Mouse (Mus musculus) hindbrain, embryonic 12.5 days (tissue): ENCODE data around the gene Cenpp. TPM values are rescaled to one million over a fixed set of nuclear protein-coding genes. Genes with fewer than 3 reads are reported as not detected.

Experiments used
- ATAC-seq: fragments of 200-750 bp; cut with Nextera tagmentation; 2 replicates; pipeline ENCODE4 v1.8.0; 2017; ENCODE audit warnings: moderate TSS enrichment; ENCODE audit not compliant: low FRiP score
- H3K27ac ChIP-seq: fragments of 300-500 bp; sonication (generic); 2 replicates; pipeline ENCODE4 v1.5.1; 2016; ENCODE audit warnings: mild to moderate bottlenecking
- H3K27me3 ChIP-seq: fragments of 300-500 bp; sonication (generic); 2 replicates; pipeline ENCODE4 v1.6.1; 2016; ENCODE audit warnings: mild to moderate bottlenecking
- H3K36me3 ChIP-seq: fragments of 300-500 bp; sonication (generic); 2 replicates; pipeline ENCODE4 v1.6.1; 2016; ENCODE audit warnings: mild to moderate bottlenecking
- H3K4me1 ChIP-seq: fragments of 300-500 bp; sonication (generic); 2 replicates; pipeline ENCODE4 v1.6.1; 2016
- H3K4me2 ChIP-seq: fragments of 300-500 bp; sonication (generic); replicated peaks from 2 replicates; pipeline ENCODE4 v1.6.1; 2016; ENCODE audit warnings: mild to moderate bottlenecking
- H3K4me3 ChIP-seq: fragments of 300-500 bp; sonication (generic); 2 replicates; pipeline ENCODE4 v1.5.1; 2016; ENCODE audit warnings: mild to moderate bottlenecking
- H3K9ac ChIP-seq: fragments of 300-500 bp; sonication (generic); 2 replicates; pipeline ENCODE4 v1.6.1; 2016; ENCODE audit warnings: mild to moderate bottlenecking, moderate library complexity
- H3K9me3 ChIP-seq: fragments of 300-500 bp; sonication (generic); replicated peaks from 2 replicates; pipeline ENCODE4 v1.6.1; 2016; ENCODE audit warnings: mild to moderate bottlenecking
- WGBS: fragments of 180-500 bp; shearing (Covaris S2); methylation state at CpG from one replicate; pipeline ENCODE4 v1.1.7; 2016; 5-methylcytosine and 5-hydroxymethylcytosine counted together
- polyA plus RNA-seq: library from polyadenylated mRNA; unstranded; fragments of >200 nt; fragmentation: Nextera tagmentation; extraction: Ambion mirVana; gene quantifications from 2 replicates; pipeline ENCODE4 v1.2.1, GENCODE M21; 2016

Cenpp gene
- polyA plus RNA-seq, 1 experiment from 2014 or later = 20.6 TPM

GRCm38 (mm10) chr13:49584307-49585005, 68.1 kb downstream of the Cenpp start:
- no peaks in the 10 kb centered on the region for H3K36me3 ChIP-seq

GRCm38 (mm10) chr13:49583859-49584258, 68.7 kb downstream of the Cenpp start:
- ATAC-seq = no peak

More at GRCm38 (mm10) chr13:49584307-49585005, 68.1 kb downstream of the Cenpp start:
- 82% methylated on average over 8 of the region's 8 CpGs for WGBS
- H3K27me3 ChIP-seq = no peaks in the 10 kb centered on the region
- no peaks in the 10 kb centered on the region for H3K4me1 ChIP-seq
- no peak overlapping the region for H3K9ac ChIP-seq
- H3K27ac ChIP-seq = no peak overlapping the region
- ATAC-seq = no peak
- no peak overlapping the region for H3K4me3 ChIP-seq
- H3K4me2 ChIP-seq = no peak overlapping the region
- no peaks in the 10 kb centered on the region for H3K9me3 ChIP-seq

GRCm38 (mm10) chr13:49581541-49582530, 70.7 kb downstream of the Cenpp start, which contains the start of gene Omd:
Omd (plus strand) TSS chr13:49582462.
- Histone ChIP-seq H3K36me3 (no peaks in the 10 kb centered on the region), H3K4me3 (no peak within 1 kb of the TSS), H3K9me3 (no peaks in the 10 kb centered on the region), H3K4me1 (no peaks in the 10 kb centered on the region), H3K9ac (no peak within 1 kb of the TSS), H3K4me2 (no peak within 1 kb of the TSS), H3K27me3 (no peaks in the 10 kb centered on the region), H3K27ac (0 out of 2 replicates have a peak within 1 kb of the TSS, but pooled peaks have one; percentile 17)
- ATAC-seq = no peak
- WGBS = 78% methylated on average over 8 of the region's 8 CpGs

More at GRCm38 (mm10) chr13:49583859-49584258, 68.7 kb downstream of the Cenpp start:
- H3K9me3 ChIP-seq = no peaks in the 10 kb centered on the region
- H3K27ac ChIP-seq = no peak overlapping the region
- H3K4me1 ChIP-seq = no peaks in the 10 kb centered on the region
- no peak overlapping the region for H3K4me3 ChIP-seq
- H3K27me3 ChIP-seq = no peaks in the 10 kb centered on the region
- no peak overlapping the region for H3K4me2 ChIP-seq
- no peaks in the 10 kb centered on the region for H3K36me3 ChIP-seq
- H3K9ac ChIP-seq = no peak overlapping the region

DNA sequence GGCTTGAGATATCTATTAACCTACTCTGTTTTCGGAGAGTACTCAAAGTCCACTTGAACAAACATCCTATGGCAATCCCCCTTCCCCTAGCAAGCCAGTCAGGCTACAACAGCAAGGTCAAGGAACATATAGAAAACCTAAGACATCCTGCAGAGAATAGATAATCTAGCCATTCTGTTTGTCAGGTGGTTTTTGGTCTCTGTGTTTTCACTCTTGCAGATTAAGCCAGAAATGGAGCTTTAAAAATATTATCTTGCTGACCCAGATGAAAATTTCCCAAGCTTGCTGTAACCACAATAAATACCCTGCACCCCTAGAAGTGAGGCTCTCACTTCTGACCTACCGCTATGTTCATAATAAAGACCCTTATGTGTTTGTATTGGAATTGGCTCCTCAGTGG, 81.2 kb downstream of the Cenpp start:
- no peak for ATAC-seq
- Histone ChIP-seq H3K4me1 (no peaks in the 10 kb centered on the region), H3K9ac (no peak overlapping the region), H3K4me3 (no peak overlapping the region), H3K27ac (no peak overlapping the region), H3K9me3 (no peaks in the 10 kb centered on the region), H3K4me2 (no peak overlapping the region), H3K36me3 (no peaks in the 10 kb centered on the region), H3K27me3 (no peaks in the 10 kb centered on the region)
- 87% methylated on average over 2 of the region's 2 CpGs for WGBS

DNA sequence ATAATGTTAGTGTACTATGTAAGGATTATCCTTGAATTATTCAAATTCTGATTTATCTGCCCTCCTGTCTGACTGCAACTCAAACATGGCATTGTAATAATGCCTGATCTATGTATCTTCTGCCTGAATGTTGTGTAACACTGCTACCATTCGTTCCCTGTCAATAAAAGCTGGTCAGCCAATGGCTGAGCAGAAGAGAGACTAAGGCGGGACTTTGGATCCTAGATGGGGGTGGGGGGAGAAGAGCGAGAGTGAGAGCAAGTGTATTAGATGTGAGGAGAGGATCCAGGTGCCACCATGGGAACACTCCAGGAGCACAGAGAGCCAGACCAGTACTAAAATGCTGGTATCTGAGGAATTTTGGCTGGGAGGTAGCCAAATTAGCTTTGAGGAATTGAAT, 82.2 kb downstream of the Cenpp start:
- no peak overlapping the region for H3K4me3 ChIP-seq
- no peaks in the 10 kb centered on the region for H3K4me1 ChIP-seq
- H3K9ac ChIP-seq = no peak overlapping the region
- no peaks in the 10 kb centered on the region for H3K36me3 ChIP-seq
- H3K4me2 ChIP-seq = no peak overlapping the region
- no peak for ATAC-seq
- no peaks in the 10 kb centered on the region for H3K9me3 ChIP-seq
- no peak overlapping the region for H3K27ac ChIP-seq
- 66% methylated on average over 3 of the region's 3 CpGs for WGBS
- H3K27me3 ChIP-seq = no peaks in the 10 kb centered on the region

DNA sequence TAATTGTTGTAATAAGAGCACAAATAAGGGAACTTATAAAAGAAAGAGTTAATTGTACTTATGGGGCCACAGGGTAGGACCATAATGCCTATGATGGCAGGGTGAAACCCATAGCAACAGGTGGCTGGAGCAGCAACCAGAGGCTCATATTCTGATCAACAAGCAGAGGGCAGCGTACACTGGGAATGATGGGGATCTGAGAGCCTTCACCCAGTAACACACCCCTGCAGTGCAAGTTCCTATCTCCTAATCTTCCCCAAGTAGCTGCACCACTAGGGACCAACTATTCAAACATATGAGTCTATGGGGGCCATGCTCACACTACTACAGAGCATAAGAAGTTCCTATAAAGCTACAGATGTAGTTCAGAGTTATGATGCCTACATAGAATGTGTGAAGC, 88.2 kb downstream of the Cenpp start:
- Histone ChIP-seq H3K9me3 (no peaks in the 10 kb centered on the region), H3K27ac (no peak overlapping the region), H3K4me1 (no peaks in the 10 kb centered on the region), H3K27me3 (no peaks in the 10 kb centered on the region), H3K36me3 (no peaks in the 10 kb centered on the region), H3K9ac (no peak overlapping the region), H3K4me3 (no peak overlapping the region), H3K4me2 (no peak overlapping the region)
- WGBS = 88% methylated on average over 1 of the region's 1 CpGs
- no peak for ATAC-seq

DNA sequence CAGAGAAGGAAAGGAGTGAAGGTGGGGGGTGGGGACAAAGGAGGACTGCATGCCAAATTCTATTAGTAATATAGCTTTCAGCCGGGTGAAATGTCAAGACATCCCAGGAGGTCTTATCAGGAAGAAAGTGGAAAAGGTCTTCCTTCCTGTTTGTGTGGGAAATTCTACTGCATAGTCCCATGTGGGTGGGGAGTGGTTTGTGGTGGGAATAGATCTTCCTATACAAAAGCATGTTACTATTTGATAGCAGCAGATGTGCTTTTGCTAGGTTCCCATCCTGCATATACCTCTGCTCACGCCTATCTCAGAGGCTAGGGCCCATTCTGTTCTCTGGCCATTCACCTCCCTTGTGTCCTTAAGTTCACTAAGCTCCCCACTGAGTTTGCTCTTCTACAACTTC, 91.7 kb downstream of the Cenpp start:
- ATAC-seq = no peak
- H3K4me2 ChIP-seq = no peak overlapping the region
- no peak overlapping the region for H3K27ac ChIP-seq
- no peaks in the 10 kb centered on the region for H3K27me3 ChIP-seq
- H3K4me1 ChIP-seq = no peaks in the 10 kb centered on the region
- H3K9me3 ChIP-seq = no peaks in the 10 kb centered on the region
- H3K36me3 ChIP-seq = no peaks in the 10 kb centered on the region
- H3K9ac ChIP-seq = no peak overlapping the region
- 72% methylated on average over 2 of the region's 2 CpGs for WGBS
- no peak overlapping the region for H3K4me3 ChIP-seq

DNA sequence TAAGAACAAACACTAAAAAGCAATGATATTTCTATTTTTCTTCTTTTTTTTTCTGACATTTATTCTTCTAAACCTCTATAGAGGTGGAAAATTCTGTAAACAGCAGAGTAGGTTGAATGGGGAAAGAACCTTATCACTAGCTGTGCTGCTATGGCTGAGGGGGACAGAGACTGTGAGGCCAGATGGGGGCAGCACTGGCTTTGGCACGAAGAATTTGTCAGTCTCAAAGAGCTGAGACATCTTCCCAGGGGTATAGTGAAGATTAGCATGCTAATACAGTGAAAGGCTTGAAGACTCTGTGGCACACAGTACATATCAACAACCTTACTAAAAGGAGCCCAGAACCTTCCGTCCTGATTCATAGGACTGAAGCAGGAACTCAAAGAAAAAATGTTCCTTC, 93.4 kb downstream of the Cenpp start:
- H3K4me3 ChIP-seq = no peak overlapping the region
- no peaks in the 10 kb centered on the region for H3K36me3 ChIP-seq
- ATAC-seq = no peak
- no peaks in the 10 kb centered on the region for H3K9me3 ChIP-seq
- H3K27ac ChIP-seq = no peak overlapping the region
- no peak overlapping the region for H3K4me2 ChIP-seq
- 35% methylated on average over 2 of the region's 2 CpGs for WGBS
- H3K9ac ChIP-seq = no peak overlapping the region
- H3K4me1 ChIP-seq = no peaks in the 10 kb centered on the region
- H3K27me3 ChIP-seq = no peaks in the 10 kb centered on the region

GRCm38 (mm10) chr13:49556924-49557323, 95.7 kb downstream of the Cenpp start:
- ATAC-seq = no peak
- no peak overlapping the region for H3K4me2 ChIP-seq
- H3K4me3 ChIP-seq = no peak overlapping the region
- H3K4me1 ChIP-seq = no peaks in the 10 kb centered on the region
- no peaks in the 10 kb centered on the region for H3K9me3 ChIP-seq
- no peak overlapping the region for H3K27ac ChIP-seq
- no peaks in the 10 kb centered on the region for H3K36me3 ChIP-seq
- 86% methylated on average over 1 of the region's 1 CpGs for WGBS
- H3K9ac ChIP-seq = no peak overlapping the region
- H3K27me3 ChIP-seq = no peaks in the 10 kb centered on the region

- H3K4me3 ChIP-seq = no peak overlapping the region
- H3K4me2 ChIP-seq = no peak overlapping the region
- 90% methylated on average over 1 of the region's 1 CpGs for WGBS
- H3K27ac ChIP-seq = no peak overlapping the region
- no peaks in the 10 kb centered on the region for H3K27me3 ChIP-seq
- H3K36me3 ChIP-seq = no peaks in the 10 kb centered on the region
- no peaks in the 10 kb centered on the region for H3K9me3 ChIP-seq
- ATAC-seq = no peak
- H3K9ac ChIP-seq = no peak overlapping the region
- H3K4me1 ChIP-seq = no peaks in the 10 kb centered on the region
Measured at GRCm38 (mm10) chr13:49556203-49556602, 96.4 kb downstream of the Cenpp start.

- no peaks in the 10 kb centered on the region for H3K4me1 ChIP-seq
- no peak overlapping the region for H3K27ac ChIP-seq
- no peaks in the 10 kb centered on the region for H3K9me3 ChIP-seq
- 72% methylated on average over 5 of the region's 5 CpGs for WGBS
- H3K36me3 ChIP-seq = no peaks in the 10 kb centered on the region
- H3K4me2 ChIP-seq = no peak overlapping the region
- no peak overlapping the region for H3K9ac ChIP-seq
- no peak overlapping the region for H3K4me3 ChIP-seq
- H3K27me3 ChIP-seq = no peaks in the 10 kb centered on the region
- no peak for ATAC-seq
Measured at GRCm38 (mm10) chr13:49554519-49554918, 98.1 kb downstream of the Cenpp start.

DNA sequence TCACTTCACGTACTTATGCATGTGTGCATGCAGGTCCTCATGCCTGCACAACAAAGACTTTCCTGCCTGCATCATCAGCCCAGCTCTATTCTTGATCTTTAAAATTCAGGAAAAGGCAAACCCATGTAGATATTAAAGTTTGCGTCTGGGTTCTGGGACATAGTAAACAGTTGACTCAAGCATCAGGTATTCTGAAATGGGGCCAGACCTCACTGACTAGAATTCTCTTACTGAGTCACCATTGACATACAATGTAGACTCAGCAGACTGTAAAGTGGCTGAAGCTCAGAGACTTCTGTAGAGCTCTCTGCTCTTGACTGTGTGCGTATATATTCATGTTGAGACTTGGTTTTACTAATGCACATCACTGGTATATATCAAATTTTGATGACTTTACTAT, 103.0 kb downstream of the Cenpp start:
- Histone ChIP-seq H3K9me3 (no peaks in the 10 kb centered on the region), H3K4me2 (no peak overlapping the region), H3K4me1 (no peaks in the 10 kb centered on the region), H3K4me3 (no peak overlapping the region), H3K9ac (no peak overlapping the region), H3K36me3 (no peaks in the 10 kb centered on the region), H3K27ac (no peak overlapping the region), H3K27me3 (no peaks in the 10 kb centered on the region)
- no peak for ATAC-seq
- 92% methylated on average over 3 of the region's 3 CpGs for WGBS
